In the genomic region with DNA sequence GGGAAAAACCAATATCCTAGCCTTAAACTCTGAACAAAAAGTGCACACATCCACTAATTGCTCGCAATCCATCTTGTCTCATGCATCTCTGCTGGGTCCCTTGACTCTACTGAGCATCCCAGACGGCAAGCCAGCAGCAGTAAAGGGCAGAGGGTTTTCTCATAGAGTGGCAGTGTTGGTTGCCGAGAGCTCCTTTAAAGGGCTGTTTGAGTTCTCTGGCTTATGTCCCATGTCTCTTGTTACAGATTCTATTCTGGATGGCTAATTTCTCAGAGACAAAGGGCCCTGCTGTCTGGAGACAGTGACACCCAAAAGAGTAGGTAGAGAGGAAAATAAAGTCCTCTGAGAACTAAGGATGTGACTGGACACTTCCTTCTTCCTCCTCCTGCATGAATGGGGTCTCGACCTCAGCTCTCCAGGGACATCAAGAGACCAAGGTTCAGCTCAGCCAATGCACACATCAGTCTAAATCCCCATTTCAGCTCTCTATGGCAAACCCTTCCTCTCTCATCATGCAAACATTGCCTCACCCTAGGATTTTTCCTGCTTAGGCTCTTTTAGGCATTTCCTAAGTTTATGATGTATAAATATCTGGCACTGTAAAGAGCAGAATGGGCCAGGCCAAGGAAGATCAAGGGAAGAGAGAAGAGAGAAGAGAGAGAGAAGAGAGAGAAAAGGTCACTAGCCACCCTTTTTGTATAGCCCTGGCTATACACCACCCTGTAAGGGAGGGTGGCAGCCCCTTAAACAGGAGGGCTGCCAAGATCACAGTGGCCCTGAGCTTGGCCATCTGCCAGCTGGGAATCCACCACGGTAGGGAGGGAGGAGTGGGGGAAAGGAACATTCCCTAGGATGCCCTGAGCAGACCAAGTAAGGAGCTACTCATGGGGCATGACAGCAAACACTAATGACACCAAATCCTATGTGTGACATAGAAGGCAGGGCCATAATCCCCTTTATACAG, we compare ENCODE assay signal across 10 mouse cellular contexts. TPM values are rescaled to one million over a fixed set of nuclear protein-coding genes. Genes with fewer than 3 reads are reported as not detected.
DNase-seq lines count a peak whose midpoint lies in the region; ATAC-seq and TF ChIP-seq lines count a peak whose summit lies in the region.
"Had no signal": no experiment of that assay in that cellular context is flagged by ENCODE, and none has a peak within 500 bp of the region (broad histone marks: within the 10 kb centered on the region; RNA-seq: fewer than 3 reads in every experiment).

No protein-coding gene starts in this region.

- no peak for ATAC-seq in cerebellum, adult (ENCODE audit: insufficient number of reproducible peaks, low FRiP score, low TSS enrichment)
- peak; percentile 70; the same call in 1 of the 2 replicates for ATAC-seq in neural tube, embryonic 12.5 days (ENCODE audit: low FRiP score, low read depth)
- no peak; the same call in 1 of the 2 replicates for ATAC-seq in intestine, embryonic 14.5 days (replicated peaks; ENCODE audit: low FRiP score, low TSS enrichment, low read depth)
- ATAC-seq: liver, embryonic 12.5 days had no signal

- H3K9ac ChIP-seq in neural tube, embryonic 12.5 days: no peak overlapping the region
- no peak overlapping the region for H3K9ac ChIP-seq in intestine, embryonic 14.5 days (ENCODE audit: low read length)
- H3K9ac ChIP-seq: liver, embryonic 12.5 days had no signal

- no peak overlapping the region for H3K4me3 ChIP-seq in neural tube, embryonic 12.5 days
- no peak overlapping the region for H3K4me3 ChIP-seq in intestine, embryonic 14.5 days (ENCODE audit: low read depth, low read length)
- no peak overlapping the region for H3K4me3 ChIP-seq in small intestine, adult 2 months (ENCODE audit: low read depth, low read length)
- H3K4me3 ChIP-seq: liver, embryonic 12.5 days had no signal

- 33% methylated on average over 5 of the region's 5 CpGs for WGBS in neural tube, embryonic 12.5 days
- WGBS in intestine, embryonic 14.5 days: 49% methylated on average over 5 of the region's 5 CpGs
- 56% methylated on average over 5 of the region's 5 CpGs for WGBS in small intestine, adult 2 months

- TF ChIP-seq CTCF in small intestine, adult 2 months (IDR thresholded peaks at IDR 0.05; ENCODE audit: extremely low read depth, insufficient read length, insufficient replicate concordance, low read depth, low read length): no peak

- H3K4me1 ChIP-seq in neural tube, embryonic 12.5 days: peaks cover 11% of the 10 kb centered on the region
- H3K4me1 ChIP-seq in intestine, embryonic 14.5 days (replicated peaks; ENCODE audit: control insufficient read depth, insufficient read depth, low read length): peaks cover 11% of the 10 kb centered on the region
- no peaks in the 10 kb centered on the region for H3K4me1 ChIP-seq in small intestine, adult 2 months (ENCODE audit: control insufficient read depth, insufficient read depth, insufficient read length, low read length)
- H3K4me1 ChIP-seq: liver, embryonic 12.5 days had no signal

- no peaks in the 10 kb centered on the region for H3K9me3 ChIP-seq in neural tube, embryonic 12.5 days
- no peaks in the 10 kb centered on the region for H3K9me3 ChIP-seq in intestine, embryonic 14.5 days (ENCODE audit: control insufficient read depth, low read length)
- H3K9me3 ChIP-seq: liver, embryonic 12.5 days had no signal

- H3K36me3 ChIP-seq in neural tube, embryonic 12.5 days: no peaks in the 10 kb centered on the region
- H3K36me3 ChIP-seq in intestine, embryonic 14.5 days (ENCODE audit: control insufficient read depth, insufficient read depth, low read length): peaks cover 45% of the 10 kb centered on the region
- H3K36me3 ChIP-seq in small intestine, adult 2 months (ENCODE audit: control insufficient read depth, insufficient read depth, low read length): peaks cover 36% of the 10 kb centered on the region

- H3K4me2 ChIP-seq in neural tube, embryonic 12.5 days (replicated peaks): no peak overlapping the region
- no peak overlapping the region for H3K4me2 ChIP-seq in intestine, embryonic 14.5 days (ENCODE audit: low read length)
- H3K4me2 ChIP-seq: liver, embryonic 12.5 days had no signal

- no peak for TF ChIP-seq POLR2A in small intestine, adult 2 months (IDR thresholded peaks at IDR 0.05; ENCODE audit: low read depth, low read length)

- no peak overlapping the region for H3K27ac ChIP-seq in neural tube, embryonic 12.5 days
- peak overlapping the region; percentile 57; the same call in 1 of the 2 replicates for H3K27ac ChIP-seq in intestine, embryonic 14.5 days (ENCODE audit: low read depth)
- peak overlapping the region; percentile 49; the same call in 1 of the 2 replicates for H3K27ac ChIP-seq in small intestine, adult 2 months (ENCODE audit: insufficient read depth, low read depth, low read length)
- H3K27ac ChIP-seq: liver, embryonic 12.5 days had no signal

- intact Hi-C loops in left cerebral cortex, postnatal 36 days (cut with DNase I): no loop called here

- no peaks in the 10 kb centered on the region for H3K27me3 ChIP-seq in neural tube, embryonic 12.5 days (replicated peaks)
- no peaks in the 10 kb centered on the region for H3K27me3 ChIP-seq in intestine, embryonic 14.5 days (replicated peaks; ENCODE audit: control insufficient read depth, insufficient read depth, low read length)
- no peaks in the 10 kb centered on the region for H3K27me3 ChIP-seq in small intestine, adult 2 months (ENCODE audit: control insufficient read depth, insufficient read depth, low read length)
- H3K27me3 ChIP-seq: liver, embryonic 12.5 days had no signal

- DNase-seq in cerebellum, postnatal 14 days: peak; percentile 42 to 46
- DNase-seq in neural tube, embryonic 10.5 days (ENCODE audit: extremely low spot score, low spot score): no peak
- no peak for DNase-seq in intestine, embryonic 14.5 days (ENCODE audit: low spot score)
- DNase-seq in left cerebral cortex, postnatal 36 days (ENCODE audit: low spot score in 2 of 2): no peak
- no peak for DNase-seq in B cell, adult 2 months

RNA-seq across cellular contexts. Expression of gene Dgki, which starts 30.2 kb away (rescaled TPM):
- 4.3 and 4.9 TPM in 2 replicates for polyA plus RNA-seq in neural tube, embryonic 12.5 days (2016; fragmentation: Nextera tagmentation; extraction: Ambion mirVana)
- 0.92 and 1.3 TPM in 2 replicates for polyA plus RNA-seq in intestine, embryonic 14.5 days (2014; fragmentation: Nextera tagmentation; extraction: Ambion mirVana)
- polyA plus RNA-seq in small intestine, adult 2 months (2012; rRNA removed): 0.13 and 0.20 TPM in 2 replicates
- total RNA-seq in left cerebral cortex, postnatal 36 days (2021): 10 to 100 TPM; 80.5 to 92.6 TPM
- polyA plus RNA-seq: C2C12 had no signal

Comparison
In these comparisons a context has a peak if more than half of its experiments do, and no peak if none do; other contexts are left out.
1. DNase-seq: peak in cerebellum, postnatal 14 days (2 of 2); none in neural tube, embryonic 10.5 days (single experiment), intestine, embryonic 14.5 days (single experiment), left cerebral cortex, postnatal 36 days (0 of 2) and B cell, adult 2 months (0 of 2).